Mouse (Mus musculus) thymus, postnatal 36 days (tissue): ENCODE measurements around the gene Med8.
A peak's percentile ranks its signal among the peaks of the same experiment; 100 is the strongest.

Experiments
- DNase-seq, 2 experiments: peaks; one replicate each; pipeline ENCODE4 v3.0.0; 2022; ENCODE audit warnings: mixed read lengths in 2 of 2

Med8 gene

DNA sequence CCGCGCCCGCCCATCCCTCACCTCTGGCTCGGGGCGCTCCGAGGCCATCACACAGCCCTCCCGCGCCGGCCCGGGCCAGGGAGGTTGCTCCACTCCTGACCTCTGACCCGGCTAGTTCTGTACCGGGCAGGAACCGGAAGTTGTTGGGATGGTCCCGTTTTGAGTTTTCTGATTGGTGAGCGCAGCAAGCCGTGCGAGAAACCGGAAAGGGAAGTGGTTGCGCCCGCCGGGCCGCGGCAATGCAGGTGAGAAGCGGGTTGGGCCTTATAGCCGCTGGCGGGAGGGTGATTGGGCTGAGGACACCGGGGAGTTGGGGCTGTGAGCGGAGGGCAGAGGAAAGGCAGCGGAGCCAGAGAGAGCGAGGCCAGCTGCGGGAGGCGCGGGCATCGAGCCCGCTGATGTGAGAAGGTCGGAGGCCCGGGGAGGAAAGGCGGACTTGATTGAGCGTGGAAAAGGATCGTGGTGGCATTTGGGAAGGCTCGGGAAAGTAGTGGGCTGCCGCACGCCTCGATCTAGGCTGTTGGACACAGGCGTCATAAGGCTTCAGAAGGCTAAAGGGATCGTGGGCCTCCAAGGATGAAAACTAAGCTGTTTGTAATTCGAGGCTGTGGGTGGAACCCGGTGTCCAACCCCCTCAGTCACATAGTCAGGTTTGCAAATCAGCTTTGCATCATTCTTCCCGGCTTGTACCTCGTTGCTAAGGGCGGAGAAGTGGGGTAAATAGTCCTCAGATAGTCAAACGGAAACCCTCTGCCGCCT, at the start of gene Med8, which contains the start of gene Szt2:
Med8 (plus strand) TSS at position 196 of the 759 bp plus-strand sequence.
Szt2 (minus strand) TSS at position 132 of the 759 bp plus-strand sequence.
- DNase-seq: peak; percentile 88 to 90

DNA sequence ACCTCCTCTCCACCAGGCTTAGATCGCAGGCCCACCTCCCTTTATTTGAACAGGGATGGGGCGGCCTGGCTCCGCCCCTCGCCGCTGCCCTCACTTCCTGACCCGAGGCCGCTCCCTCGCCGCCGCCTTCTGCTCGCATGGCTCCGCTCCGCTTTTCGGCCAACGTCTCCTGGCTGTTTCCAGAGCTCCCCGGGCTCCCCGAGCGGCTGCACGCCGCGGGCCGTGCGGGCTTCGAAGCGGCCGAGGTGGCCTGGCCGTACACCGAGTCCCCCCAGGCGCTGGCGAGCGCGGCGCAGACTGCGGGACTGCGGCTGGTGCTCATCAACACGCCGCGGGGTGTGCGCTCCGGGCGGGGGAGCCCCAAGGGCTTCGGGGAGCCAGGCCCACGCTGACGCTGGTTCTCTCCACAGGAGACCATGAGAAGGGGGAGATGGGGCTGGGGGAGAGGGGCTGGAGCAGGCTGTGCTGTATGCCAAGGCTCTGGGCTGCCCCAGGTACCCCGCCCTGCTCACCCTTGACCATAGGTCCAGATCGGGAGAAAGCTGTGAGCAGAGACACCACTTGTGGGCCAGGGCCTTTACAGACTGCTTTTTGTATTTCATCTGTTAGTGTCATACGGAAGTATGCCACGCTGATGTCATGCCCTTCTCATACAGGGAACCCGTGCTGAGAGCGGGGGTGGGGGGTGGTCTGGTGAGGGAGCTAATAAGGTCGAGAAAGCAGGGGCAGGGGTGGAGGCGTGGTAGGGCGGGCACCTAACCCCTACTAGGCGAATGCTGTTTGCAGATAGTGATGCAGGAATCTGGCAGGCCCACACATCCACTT, 49.0 kb upstream of the Med8 start:
- DNase-seq: peak; percentile 79

DNA sequence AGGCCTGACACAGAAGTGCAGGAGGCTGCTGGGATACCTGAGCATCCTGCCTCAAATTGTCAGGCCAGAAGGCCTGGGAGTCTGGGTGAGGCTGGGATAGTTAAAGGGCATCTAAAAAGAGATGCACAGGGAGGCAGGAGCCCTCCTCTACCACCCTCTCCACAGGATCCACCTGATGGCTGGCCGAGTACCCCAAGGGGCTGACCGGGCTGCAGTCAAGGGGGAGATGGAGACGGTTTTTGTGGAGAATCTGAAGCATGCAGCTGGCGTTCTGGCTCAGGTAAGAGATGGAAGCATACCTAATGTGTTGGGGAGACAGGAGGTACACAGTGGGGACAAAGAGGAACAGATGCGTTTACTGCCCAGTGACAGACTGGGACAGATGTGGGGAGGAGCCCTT, 47.7 kb upstream of the Med8 start:
- DNase-seq: no peak

DNA sequence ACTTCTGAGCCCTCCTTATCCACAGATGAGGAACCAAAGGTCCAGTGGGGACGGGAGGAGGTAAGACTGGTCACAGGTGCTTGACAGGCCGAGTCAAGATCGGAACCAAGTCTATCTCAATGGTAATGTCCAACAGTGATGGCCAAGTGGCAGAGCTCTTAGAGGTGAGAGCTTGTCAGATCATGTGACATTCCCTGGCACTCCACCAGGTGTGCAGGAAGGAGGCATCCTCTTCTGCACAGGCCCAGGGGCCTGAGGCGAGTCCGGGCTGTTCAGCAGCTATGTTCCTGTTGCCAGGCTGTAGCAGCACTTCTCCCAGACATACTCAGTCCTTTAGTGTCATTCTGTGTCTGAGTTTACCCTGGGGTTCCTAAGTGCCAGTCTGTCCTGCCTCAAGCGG, 46.3 kb upstream of the Med8 start:
- DNase-seq: no peak

DNA sequence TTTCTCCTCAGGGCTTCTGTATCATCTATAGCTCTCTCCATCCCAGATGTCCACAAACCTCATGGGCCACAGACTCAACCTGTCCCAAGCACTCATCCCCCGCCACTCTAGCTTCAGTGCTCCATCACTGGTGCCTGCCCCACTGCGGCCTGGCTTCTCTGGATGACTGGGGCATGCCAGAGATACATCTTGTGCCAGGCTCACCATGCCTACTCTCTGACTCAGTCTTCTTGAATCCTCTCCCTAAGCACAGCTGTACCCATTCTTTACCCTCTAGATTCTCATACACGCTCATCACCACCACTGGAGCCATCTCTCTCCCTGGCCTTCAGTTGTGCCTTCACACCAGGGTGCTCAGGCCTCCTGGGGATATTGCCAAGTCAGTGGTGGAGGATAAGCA, 45.2 kb upstream of the Med8 start:
- DNase-seq: no peak

DNA sequence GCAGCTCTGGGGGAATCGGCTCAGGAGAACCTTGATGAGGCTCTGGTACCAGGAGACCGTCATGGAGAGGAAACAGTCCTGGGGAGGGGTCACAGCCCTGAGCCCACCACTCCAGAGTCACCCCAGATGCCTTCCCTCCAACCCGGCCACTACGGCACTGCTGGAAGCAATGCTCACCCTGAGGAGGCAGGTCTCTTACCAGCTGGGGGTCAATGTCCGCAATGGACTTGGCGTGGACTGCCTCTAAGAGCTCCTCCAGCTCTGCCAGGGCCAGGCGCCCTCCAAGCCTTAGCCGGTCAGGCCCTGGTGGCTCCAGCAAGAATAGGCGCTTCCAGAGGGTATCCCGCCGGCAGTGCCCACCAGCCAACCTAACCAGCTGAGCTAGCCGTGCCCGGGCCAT, 44.5 kb upstream of the Med8 start:
- peak in 1 of 2 experiments; percentile 5 for DNase-seq

DNA sequence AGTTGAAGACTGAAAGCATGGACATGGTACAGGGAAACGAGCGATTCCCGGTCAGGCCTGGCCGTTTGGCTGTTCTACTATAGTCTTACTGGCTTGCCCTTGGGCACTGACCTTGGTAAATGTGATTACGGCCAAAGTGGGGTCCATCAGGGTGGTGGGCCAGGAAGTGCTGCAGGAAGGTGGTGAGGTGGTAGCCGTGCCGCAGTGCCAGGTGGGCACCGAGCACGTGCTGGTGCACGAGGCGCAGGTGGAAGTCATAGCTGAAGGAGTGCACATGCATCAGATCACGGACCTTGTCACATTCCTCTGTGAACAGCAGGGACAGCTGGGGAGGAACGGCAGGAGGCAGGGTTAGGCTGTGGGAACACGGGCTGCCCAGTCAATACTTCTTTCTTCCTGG, 43.1 kb upstream of the Med8 start:
- DNase-seq: no peak

DNA sequence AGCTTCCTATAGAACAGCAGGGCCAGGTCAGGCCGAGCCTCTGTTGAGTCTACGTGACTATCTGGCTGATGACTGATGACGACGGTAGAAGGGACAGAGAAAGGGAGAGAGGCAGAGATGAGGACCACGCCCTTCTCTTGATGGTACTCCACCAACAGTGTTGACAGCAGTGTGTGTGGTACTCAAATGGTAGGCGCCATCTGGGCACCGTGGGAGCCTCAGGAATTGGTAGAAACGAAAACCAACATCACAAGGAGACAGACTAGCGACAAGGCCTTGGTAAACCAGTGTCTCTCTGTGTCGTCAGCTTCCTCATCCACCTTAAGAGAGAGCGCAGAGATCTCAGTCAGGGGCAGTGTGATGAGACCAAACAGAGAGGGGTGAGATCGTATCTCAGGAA, 41.6 kb upstream of the Med8 start:
- DNase-seq: no peak

DNA sequence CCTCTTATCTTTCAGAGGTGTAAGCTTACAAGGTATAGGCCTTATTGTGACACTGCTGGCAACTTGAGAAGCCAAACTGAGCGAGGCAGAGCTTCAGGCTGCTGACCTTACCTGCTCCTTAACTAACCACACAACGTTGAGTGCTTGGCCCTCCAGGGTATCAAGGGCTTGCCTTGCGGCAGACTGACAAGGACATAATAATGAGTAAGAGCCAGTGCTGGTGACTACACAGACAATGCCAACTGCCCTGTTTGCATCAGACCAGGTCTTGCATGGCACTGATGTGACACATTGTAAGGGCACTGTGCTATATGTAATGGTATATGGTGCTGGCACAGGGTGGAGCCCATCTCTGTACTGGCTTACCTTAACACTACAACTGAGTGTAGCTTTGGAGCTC, 40.5 kb upstream of the Med8 start:
- DNase-seq: no peak

DNA sequence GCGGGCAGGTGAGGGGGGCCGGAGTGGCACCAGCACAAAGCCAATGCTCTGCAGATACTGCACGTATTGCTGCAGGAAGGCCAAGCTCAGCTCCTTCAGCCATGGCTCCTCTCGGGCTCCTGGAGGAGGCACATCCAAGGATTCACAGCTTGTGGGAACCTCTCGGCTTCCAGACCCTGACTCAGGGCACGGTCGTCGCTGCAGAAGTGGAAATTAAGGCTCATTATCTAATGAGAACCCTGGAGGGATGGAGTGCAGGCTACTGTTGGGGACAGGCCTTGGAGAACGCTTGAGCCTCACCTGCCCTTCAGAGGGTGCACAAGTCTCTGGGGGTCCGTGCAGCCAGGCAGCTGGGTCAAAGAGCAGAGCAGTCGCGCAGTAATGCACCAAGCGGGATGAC, 37.3 kb upstream of the Med8 start:
- DNase-seq: peak in 1 of 2 experiments; percentile 3

DNA sequence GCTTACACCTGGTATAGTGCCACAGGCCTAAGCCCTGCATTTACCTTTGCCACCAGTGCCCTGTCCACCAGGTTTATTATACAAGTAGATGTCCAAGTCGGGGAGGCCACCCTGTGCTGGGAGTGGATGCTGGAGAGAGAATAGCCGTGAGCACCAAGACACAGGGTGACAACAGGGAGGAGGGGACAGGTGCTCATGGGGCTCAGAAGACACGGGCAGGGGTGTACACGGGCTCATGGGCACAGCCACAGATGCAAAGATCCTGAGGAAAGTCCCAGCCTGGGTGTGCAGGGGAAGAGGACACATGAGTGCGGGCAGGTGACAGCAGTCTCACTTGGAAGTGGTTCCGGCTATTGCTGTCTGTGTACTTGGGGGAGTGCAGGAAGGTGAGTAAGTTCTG, 33.1 kb upstream of the Med8 start:
- no peak for DNase-seq

DNA sequence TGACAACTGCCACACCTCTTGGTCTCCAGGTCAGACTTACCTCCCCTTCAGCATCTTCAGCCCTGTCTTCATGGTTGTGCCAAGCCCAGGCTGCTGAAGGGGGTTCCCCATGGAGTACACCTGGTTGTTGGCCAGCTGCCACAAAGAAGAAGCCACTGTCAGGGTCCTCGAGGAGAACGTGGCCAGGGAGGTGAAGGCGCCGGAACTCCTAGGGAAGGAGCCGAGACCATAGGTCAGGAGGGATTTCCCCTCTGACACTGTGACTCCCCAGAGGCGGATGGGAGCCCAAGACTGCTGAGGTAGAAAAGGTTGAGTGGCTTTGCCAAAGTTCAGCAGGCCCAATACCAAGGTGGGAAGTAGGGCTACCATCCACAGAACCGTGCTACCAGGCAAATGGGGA, 25.9 kb upstream of the Med8 start:
- DNase-seq: no peak

DNA sequence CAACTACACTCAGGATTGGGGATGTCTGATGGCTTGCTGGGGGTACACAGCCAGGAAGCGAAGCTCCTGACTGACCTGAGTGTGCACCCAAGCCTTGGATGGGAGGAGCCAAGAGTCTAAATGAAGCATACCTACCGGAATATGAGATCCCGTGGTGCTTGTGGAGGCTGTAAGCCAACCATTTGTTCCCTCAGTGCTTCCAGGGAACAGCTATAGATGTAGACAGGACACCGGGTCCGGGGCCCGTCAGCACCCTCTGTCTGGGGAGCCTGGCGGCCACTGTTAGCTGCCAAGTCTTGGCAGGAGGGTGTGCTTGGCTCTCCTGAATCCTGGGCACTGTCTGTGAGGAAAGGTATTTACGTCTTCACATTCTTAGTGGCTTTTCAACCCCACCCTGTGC, 21.8 kb upstream of the Med8 start:
- DNase-seq: no peak

DNA sequence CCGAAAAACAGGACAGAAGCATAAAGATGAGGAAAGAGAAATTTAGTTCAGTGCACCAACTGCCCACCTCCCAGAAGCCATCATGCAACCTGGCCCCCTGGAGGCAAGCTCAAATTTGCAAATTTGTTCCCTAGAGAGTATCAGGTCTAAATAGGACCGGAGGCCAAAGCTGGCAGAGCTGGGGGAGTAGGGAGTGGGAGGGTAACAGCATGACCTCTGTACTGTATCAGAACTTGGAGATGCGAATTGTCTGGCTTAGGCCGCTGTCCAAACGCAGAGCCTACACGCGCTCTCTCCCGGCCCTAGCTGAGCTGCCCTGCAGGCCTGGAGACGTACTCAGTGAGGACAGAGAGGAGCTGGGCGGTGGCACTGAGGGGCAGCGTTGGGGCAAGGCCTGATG, 19.0 kb upstream of the Med8 start:
- no peak for DNase-seq

DNA sequence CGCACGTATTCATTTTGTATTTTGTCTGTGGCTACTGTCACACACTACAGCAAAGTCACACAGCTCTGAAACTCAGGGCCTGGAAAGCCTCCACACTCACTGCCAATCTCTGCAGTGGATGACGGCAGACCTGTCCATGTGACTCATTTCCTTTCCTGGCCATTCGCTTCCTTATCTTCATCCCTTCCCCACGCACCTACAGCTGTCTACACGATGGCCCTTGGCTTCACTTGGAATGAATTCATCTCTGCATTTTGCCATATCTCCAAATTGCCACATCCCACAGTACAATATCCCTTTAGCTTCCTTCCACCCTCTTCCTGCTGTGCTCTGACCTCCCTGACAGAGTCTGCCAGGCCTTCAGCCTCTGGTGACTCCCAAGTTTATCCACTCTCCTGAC, 14.6 kb upstream of the Med8 start:
- no peak for DNase-seq

DNA sequence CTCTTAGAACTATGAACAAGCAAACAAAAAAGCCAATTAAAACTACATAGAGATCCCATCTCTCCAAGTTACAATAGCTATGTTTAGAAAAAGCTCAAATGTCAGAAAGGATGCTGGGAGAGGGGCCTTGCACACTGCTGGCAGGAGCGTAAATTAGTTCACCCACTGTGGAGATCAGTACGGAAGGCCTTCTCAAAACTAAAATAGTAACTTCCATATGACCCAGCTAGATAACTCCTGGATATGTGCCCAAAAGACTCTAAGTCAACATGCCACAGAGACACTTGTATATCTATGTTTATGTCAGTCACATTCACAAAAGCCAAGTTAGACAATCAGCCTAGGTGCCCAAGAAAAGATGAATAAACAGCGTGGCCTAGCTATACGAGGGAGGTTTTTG, 13.8 kb upstream of the Med8 start:
- no peak for DNase-seq

DNA sequence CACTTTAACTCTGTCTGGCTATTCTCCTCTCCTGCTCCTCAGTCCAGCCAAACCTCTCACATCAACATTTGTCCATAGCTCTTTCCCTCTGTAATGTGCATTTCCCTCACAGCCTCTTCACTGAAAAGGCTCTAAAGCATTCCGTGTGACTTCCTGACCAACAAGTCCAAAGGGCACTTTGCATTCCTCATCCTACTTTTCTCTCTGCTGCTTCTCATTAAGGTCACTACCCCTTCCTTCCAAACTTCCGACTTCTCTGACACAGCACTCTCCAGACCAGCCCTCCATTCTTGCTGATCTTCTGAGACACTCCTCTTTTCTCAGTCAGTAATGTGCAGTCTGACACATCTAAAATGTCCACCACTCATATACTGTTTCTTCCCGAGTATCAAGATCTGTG, 12.7 kb upstream of the Med8 start:
- no peak for DNase-seq

DNA sequence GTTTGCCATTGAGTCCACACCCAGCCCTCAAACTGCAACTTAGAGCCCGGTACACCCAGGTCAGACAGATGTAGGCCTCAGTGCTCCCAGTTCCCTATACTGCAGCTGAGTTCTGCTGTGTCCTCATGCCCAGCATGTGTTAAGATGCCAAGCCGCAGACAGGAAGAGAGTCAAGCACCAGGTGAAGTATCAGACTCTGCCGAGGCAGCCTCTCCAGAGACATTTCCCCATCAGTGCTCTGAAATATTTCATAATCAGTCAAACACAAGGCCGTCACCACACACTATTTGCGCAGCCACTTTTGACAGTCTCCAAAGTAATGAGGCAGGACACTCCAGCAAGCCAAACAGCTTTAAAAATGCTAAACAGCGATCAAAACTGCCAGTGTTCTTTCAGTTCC, 10.7 kb upstream of the Med8 start:
- DNase-seq: no peak

DNA sequence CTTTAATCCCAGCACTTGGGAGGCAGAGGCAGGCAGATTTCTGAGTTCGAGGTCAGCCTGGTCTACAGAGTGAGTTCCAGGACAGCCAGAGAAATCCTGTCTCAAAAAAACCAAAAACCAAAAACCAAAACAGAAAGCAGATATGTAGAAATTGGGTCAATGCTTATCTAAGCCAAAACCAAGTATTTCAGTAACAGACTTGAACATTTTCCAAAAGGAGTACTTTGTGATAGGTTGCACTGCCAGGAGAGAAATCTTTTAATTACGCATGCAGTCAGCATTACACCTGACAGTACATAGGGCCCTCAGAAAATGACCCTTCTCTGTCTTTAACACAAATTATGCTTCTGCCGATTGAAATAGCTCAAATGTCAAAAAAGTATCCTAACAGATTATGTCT, 7.7 kb upstream of the Med8 start:
- DNase-seq: no peak

DNA sequence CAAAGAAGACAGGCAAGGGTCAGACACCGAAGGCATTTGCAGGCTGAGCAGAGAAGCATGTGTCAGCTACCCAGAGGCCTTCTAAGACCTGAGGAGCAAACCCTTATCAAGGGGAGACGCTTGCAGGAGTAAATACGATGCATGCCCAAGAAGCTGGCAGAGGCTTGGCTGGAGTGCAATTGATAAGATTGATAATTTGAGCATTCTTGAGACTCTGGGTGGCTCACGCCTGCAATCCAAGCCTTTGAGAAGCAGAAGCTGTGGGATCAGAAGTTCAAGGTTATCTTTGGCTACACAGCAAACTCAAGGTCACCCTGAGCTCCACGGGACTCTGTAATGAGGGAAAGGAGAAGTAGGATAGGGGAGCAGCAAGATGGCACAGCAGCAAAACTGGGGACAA, 7.2 kb upstream of the Med8 start:
- DNase-seq: no peak

DNA sequence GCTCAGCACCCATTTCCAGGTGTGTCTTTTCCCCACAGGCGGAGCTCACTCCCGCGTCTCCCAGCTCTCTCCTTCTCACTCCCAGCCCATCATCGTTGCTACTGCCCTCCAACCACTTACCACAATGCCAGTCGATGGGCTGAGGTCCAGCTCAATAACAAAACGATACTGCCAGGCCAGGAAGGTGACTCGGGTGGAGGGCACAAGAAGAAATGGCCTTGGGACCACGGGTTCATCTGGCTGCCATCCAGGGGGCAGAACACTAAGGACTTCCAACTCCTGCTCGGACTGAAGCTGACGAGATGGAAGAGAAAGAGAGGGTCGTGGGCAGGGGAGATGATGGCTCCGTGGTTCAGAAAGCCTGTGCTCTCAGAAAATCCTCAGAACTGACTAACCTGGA, 6.4 kb upstream of the Med8 start:
- DNase-seq: no peak

DNA sequence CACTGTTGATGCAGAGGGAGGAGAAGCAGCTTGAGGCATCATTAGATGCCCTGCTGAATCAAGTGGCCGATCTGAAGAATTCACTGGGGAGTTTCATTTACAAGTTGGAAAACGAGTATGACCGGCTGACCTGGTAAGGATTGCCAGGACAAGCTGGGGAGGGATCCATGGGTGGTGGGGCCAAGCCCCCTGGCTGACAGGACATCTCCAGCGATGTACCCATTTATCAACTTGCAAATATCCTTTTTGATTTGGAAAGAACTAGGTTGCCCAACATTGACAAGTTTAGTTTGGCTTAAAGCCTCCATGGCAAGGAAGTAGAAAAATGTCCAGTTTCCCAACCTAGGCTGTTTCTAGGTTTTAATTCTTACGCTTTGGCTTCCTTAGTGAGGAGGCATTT, 1.7 kb downstream of the Med8 start:
- DNase-seq: no peak

DNA sequence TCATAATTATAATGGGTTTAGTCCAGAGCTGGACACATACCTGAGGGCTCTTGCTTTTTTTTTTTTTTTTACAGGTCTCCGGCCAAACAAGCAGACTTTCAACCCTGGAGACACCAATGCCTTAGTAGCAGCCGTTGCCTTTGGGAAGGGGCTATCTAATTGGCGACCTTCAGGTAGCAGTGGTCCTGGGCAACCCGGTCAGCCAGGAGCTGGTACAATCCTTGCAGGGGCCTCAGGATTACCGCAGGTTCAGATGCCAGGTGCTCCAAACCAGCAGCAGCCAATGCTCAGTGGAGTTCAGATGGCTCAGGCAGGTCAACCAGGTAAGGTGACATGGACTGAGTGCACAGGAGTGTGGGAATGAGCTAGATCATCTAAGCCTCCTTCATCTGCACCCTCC, 4.4 kb downstream of the Med8 start:
- DNase-seq: no peak

DNA sequence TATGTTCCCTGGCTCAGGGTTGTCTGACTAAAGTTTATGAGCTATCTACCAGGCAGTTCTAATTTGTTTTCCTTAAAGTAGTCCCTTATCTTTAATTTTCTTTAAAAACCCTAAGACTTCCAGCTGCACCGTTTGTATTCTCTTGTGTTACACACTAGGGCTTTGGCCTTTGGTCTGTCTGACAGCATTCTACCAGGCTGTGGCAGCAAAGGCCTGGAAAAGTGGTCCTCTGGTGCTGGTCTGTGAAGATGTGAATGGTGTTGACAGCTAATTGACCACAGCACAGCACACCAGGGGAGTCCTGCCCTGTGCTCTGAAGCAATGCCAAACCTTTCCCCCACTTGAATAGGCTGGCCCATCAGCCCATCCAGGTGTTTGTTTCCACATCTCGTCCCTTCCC, 6.6 kb downstream of the Med8 start:
- DNase-seq: no peak

DNA sequence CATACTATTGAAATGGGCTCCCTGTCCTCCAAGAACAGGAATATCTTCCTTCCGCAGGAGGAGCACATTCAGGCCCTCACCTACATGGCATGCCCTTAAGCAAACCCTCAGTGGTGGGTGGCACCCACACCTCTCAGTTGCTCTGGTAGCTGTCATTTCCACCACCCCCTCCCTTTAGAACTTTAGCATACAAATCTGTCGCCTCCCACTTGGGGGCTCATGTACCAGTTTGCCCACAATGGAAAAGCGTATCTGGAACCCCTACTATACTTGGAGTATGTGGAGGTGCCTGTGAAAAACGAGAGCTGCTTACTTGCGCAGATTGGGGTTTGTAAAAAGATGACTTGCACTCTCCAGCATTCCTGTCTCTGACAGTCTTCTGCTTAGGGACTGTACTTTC, 7.2 kb downstream of the Med8 start:
- no peak for DNase-seq
